Mouse (Mus musculus) ES-E14 (cell line): ENCODE measurements around the gene Rad50. TPM values are rescaled to one million over a fixed set of nuclear protein-coding genes. Genes with fewer than 3 reads are reported as not detected.

ENCODE experiments used
- DNase-seq: peaks from one replicate; pipeline ENCODE4 v3.0.0-alpha.2; 2013; ENCODE audit warnings: low read depth, low spot score
- H3K27ac ChIP-seq: 2 replicates; pipeline ENCODE4 v1.5.1; 2012; ENCODE audit warnings: low read depth, mild to moderate bottlenecking, low read length, moderate library complexity, mixed read lengths; ENCODE audit not compliant: poor library complexity, insufficient read depth, severe bottlenecking
- H3K36me3 ChIP-seq: 2 replicates; pipeline ENCODE4 v1.6.1; 2012; ENCODE audit warnings: mild to moderate bottlenecking, low read length, moderate library complexity, mixed read lengths; ENCODE audit not compliant: control insufficient read depth, poor library complexity, insufficient read depth, severe bottlenecking
- H3K4me1 ChIP-seq, 2 experiments: fragments of 150-350 bp in 1 of 2; sonication (generic) in 1 of 2; 2 replicates each; pipeline ENCODE4 v1.6.1; 2012; ENCODE audit warnings: low read length in 2 of 2, mild to moderate bottlenecking in 1 of 2, mixed read lengths in 1 of 2; ENCODE audit not compliant: control insufficient read depth in 2 of 2, insufficient read depth in 2 of 2, poor library complexity in 1 of 2
- H3K4me3 ChIP-seq, 2 experiments: fragments of 150-350 bp in 1 of 2; sonication (generic) in 1 of 2; 2 replicates each; pipeline ENCODE4 v1.5.1; 2012; ENCODE audit warnings: low read length in 2 of 2, low read depth in 1 of 2, mild to moderate bottlenecking in 1 of 2, mixed read lengths in 1 of 2; ENCODE audit not compliant: insufficient read depth in 1 of 2, poor library complexity in 1 of 2, severe bottlenecking in 1 of 2
- H3K9ac ChIP-seq: 2 replicates; pipeline ENCODE4 v1.6.1; 2012; ENCODE audit warnings: low read depth, mild to moderate bottlenecking, low read length, mixed read lengths; ENCODE audit not compliant: poor library complexity, insufficient read depth, severe bottlenecking
- H3K9me3 ChIP-seq: fragments of 150-350 bp; sonication (generic); 2 replicates; pipeline ENCODE4 v1.6.1; 2012; ENCODE audit warnings: low read depth, mild to moderate bottlenecking, low read length; ENCODE audit not compliant: control insufficient read depth, insufficient read depth
- CHD2 ChIP-seq: IDR thresholded peaks from 2 replicates; pipeline ENCODE4 v1.6.1; 2014; ENCODE audit warnings: mild to moderate bottlenecking, low read depth, low read length, inconsistent platforms
- HCFC1 ChIP-seq: IDR thresholded peaks from 2 replicates; pipeline ENCODE4 v1.6.1; 2012; ENCODE audit warnings: low read length, inconsistent platforms, borderline replicate concordance; ENCODE audit not compliant: insufficient read depth
- MAFK ChIP-seq: IDR thresholded peaks from 2 replicates; pipeline ENCODE4 v1.6.1; 2014; ENCODE audit warnings: mild to moderate bottlenecking, low read depth, low read length, inconsistent platforms; ENCODE audit not compliant: insufficient read depth
- ZC3H11A ChIP-seq: IDR thresholded peaks from 2 replicates; pipeline ENCODE4 v1.6.1; 2012; ENCODE audit warnings: low read depth, mild to moderate bottlenecking, inconsistent platforms, low read length, borderline replicate concordance
- ZNF384 ChIP-seq: IDR thresholded peaks from 2 replicates; pipeline ENCODE4 v1.6.1; 2012; ENCODE audit warnings: low read depth, low read length, inconsistent platforms
- in situ Hi-C, 2 experiments: fragments of 600-800 bp; cut with MboI; formaldehyde crosslinking; loops; one replicate each; pipeline ENCODE4 v1.15.1; 2025; ENCODE audit warnings: low sequenced_read_pairs in 2 of 2, inconsistent platforms in 1 of 2; ENCODE audit not compliant: unreplicated experiment in 2 of 2
- total RNA-seq: library from RNA; depleted of rRNA; stranded (reverse); fragments of 300-350 nt; gene quantifications from 2 replicates; pipeline ENCODE4 v1.2.3, GENCODE M21; 2012

Gene Rad50
- total RNA-seq, 1 experiment: 32.0 TPM

DNA sequence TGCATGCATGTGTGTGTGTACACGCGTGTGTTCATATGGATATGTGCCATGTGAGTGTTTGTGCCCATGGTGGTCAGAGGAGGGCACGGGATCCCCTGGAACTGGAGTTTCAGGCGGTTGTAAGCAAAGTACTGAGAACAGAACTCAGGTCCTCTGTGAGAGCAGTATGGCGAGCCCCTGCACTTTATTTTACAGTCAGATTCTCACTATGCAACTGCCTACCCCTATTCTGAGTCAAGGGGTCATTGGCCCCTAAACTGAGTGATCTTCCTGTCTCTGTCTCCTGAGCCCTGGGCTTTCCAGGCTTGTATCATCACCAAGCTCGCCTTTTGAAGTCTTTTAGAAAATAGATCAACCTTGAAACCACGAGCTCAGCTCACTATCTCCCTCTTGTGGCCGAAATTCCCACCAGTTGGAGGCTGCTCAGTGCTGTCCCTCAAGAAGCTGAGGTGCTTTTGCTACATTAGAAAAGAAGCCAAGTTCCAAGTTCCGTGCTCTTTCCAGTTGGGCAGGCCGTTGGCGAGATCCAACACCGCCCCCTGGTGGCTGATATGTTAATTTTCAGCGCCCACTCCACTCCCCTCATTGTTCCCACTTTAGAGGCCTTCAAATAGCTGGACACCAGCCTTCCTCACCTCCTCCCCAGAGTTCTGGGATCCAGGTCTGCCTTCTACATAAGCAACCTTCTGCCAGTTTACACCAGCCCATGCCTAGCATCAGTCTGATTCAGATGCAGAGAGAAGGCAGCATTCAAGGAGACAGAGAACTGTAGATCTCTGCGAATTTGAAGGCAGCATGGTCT, 29.9 kb upstream of the Rad50 start:
- in situ Hi-C loops: no loop called here
- no peak overlapping the region for H3K4me3 ChIP-seq
- no peaks in the 10 kb centered on the region for H3K9me3 ChIP-seq
- no peaks in the 10 kb centered on the region for H3K36me3 ChIP-seq
- DNase-seq: peak; percentile 87
- H3K27ac ChIP-seq: no peak overlapping the region
- peaks cover 0 to 2% of the 10 kb centered on the region in 2 experiments; a peak in 1 of 4 replicates for H3K4me1 ChIP-seq
- TF ChIP-seq HCFC1: peak; percentile 46; the same call in 1 of the 2 replicates
- TF ChIP-seq ZNF384: 0 out of 2 replicates have a peak, but pooled peaks have one; percentile 30
- no peak for TF ChIP-seq ZC3H11A
- TF ChIP-seq MAFK: no peak
- TF ChIP-seq CHD2: no peak
- H3K9ac ChIP-seq: no peak overlapping the region

DNA sequence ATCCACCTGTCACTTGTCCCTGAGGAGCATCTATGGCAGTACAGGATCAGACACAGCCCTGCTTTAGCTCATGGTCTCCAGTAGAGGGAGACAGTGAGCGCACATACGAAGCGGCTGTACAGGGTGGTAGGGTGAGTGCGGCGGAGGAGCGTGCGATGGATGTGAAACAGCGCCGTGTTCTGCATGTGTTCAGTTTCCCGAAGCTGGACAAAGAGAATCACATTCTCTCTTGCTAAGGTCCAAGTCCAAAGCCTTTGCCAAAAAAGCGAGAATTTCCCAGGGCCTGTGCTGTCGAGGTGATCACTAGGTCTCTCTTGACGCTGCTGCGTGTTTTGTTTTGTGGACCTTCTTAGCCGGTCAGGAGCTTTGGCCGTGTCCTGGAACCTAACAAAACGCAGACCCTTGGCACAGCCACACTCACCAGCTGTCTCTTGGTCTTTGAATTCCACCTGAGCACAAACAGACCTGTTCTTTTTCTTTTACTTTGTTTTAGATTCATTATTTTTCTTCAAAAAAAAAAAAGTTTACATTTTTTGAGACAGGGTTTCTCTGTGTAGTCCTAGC, 28.6 kb upstream of the Rad50 start:
- H3K27ac ChIP-seq: no peak overlapping the region
- in situ Hi-C loops: no loop called here

DNA sequence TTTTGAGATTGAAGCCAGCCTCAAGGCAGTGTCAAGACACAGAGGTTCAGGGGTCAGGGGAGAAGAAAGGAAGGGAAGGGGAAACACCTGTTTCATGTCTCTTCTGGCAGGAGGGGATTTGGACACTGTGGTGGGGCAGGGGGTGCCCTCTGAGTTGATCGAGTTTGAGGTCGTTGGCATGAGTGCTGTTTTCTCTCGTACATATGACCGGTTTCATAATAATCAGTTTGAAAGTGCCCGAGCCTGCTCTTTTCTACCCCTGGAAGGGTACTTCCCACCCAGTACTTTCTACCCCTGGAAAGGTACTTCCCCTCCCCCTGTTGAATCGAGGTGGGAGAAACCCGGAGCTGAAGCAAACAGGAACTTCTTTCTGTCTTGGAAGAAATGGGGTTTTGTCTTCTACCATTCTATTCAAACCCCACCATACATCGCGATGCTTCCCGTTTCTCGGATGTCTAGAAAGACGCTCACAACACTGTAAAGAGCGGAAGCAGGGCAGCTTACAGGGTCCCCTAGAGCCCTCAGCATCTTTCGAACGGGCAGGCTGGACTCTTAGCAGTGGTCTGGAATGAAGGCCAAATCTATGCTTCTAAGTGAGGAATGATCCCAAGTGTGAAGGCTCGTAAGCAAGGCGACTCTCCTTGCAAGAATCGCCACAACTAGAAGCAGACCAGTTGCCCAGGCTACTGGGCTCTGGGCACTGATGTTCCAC, 28.0 kb upstream of the Rad50 start:
- in situ Hi-C loops: no loop called here
- H3K9ac ChIP-seq: no peak overlapping the region

More for the DNA sequence above, 28.6 kb upstream of the Rad50 start:
- H3K4me1 ChIP-seq: peaks cover 0 to 2% of the 10 kb centered on the region in 2 experiments; a peak in 1 of 4 replicates
- peak overlapping the region in 1 of 2 experiments; percentile 20; a peak in 1 of 4 replicates for H3K4me3 ChIP-seq
- no peaks in the 10 kb centered on the region for H3K9me3 ChIP-seq
- no peaks in the 10 kb centered on the region for H3K36me3 ChIP-seq
- no peak overlapping the region; the same call in 1 of the 2 replicates for H3K9ac ChIP-seq
- peak; percentile 83 for DNase-seq
- TF ChIP-seq ZNF384 (no peak), MAFK (no peak), HCFC1 (no peak), CHD2 (no peak), ZC3H11A (no peak)

DNA sequence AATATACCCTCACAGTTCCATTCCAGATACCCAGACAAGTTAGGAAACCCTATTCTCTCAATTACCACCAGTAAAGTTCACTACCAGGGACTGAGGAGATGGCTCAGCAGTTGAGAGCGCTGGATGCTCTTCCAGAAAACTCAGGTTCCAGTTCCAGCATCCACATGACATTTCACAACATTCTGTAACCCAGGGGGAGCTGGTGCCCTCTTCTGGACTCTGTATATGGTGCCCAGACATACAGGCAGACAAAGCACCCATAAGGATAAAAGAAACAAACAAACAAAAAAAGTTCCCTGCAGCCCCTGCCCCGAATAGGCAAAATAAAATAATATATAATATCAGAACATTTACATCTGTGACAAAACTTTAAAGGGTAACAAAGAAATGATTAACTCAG, 27.3 kb upstream of the Rad50 start:
- in situ Hi-C loops: no loop called here

More for the DNA sequence above, 28.0 kb upstream of the Rad50 start:
- Histone ChIP-seq H3K27ac (no peak overlapping the region), H3K36me3 (no peaks in the 10 kb centered on the region), H3K4me3 (no peak overlapping the region), H3K9me3 (no peaks in the 10 kb centered on the region), H3K4me1 (peaks cover 0 to 2% of the 10 kb centered on the region in 2 experiments; a peak in 1 of 4 replicates)
- TF ChIP-seq ZC3H11A: no peak
- no peak for TF ChIP-seq CHD2
- no peak for TF ChIP-seq ZNF384
- no peak for DNase-seq

More for the DNA sequence above, 27.3 kb upstream of the Rad50 start:
- Histone ChIP-seq H3K36me3 (no peaks in the 10 kb centered on the region), H3K9me3 (no peaks in the 10 kb centered on the region), H3K4me3 (no peak overlapping the region), H3K9ac (no peak overlapping the region), H3K4me1 (peaks cover 0 to 2% of the 10 kb centered on the region in 2 experiments; a peak in 1 of 4 replicates), H3K27ac (no peak overlapping the region)
- TF ChIP-seq MAFK: no peak
- TF ChIP-seq ZC3H11A: no peak
- no peak for TF ChIP-seq ZNF384
- TF ChIP-seq HCFC1: no peak
- no peak for TF ChIP-seq CHD2
- DNase-seq: no peak
